Mouse (Mus musculus): ENCODE data around the gene Slc22a1.

Gene Slc22a1

GRCm38 (mm10) chr17:12630976-12631730, 44.5 kb downstream of the Slc22a1 start:
- DNase-seq, result no peak

GRCm38 (mm10) chr17:12627983-12628382, 47.6 kb downstream of the Slc22a1 start:
- DNase-seq, result no peak

- peak; percentile 77 for DNase-seq
Observed at GRCm38 (mm10) chr17:12619641-12620040, 56.0 kb downstream of the Slc22a1 start.

DNA sequence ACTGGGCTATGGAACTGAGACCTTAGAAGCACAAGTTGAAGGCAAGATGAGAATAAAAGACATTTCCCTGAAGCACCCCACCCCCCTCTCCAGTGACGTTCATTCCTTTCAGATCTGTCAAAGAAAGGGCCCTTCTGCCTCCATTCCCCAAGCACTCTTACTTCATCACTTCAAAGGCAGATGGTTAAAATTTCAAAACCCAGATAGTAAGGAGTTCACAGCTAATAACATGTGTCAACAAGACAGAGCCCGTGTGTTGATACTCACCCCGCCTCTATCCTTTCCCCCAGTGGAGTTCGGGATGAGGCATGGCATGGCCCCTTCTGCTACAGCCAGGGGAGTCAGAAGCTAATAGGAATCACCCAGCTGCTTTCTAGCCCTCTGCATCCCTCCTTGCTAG, 60.2 kb downstream of the Slc22a1 start:
- no peak for DNase-seq

DNA sequence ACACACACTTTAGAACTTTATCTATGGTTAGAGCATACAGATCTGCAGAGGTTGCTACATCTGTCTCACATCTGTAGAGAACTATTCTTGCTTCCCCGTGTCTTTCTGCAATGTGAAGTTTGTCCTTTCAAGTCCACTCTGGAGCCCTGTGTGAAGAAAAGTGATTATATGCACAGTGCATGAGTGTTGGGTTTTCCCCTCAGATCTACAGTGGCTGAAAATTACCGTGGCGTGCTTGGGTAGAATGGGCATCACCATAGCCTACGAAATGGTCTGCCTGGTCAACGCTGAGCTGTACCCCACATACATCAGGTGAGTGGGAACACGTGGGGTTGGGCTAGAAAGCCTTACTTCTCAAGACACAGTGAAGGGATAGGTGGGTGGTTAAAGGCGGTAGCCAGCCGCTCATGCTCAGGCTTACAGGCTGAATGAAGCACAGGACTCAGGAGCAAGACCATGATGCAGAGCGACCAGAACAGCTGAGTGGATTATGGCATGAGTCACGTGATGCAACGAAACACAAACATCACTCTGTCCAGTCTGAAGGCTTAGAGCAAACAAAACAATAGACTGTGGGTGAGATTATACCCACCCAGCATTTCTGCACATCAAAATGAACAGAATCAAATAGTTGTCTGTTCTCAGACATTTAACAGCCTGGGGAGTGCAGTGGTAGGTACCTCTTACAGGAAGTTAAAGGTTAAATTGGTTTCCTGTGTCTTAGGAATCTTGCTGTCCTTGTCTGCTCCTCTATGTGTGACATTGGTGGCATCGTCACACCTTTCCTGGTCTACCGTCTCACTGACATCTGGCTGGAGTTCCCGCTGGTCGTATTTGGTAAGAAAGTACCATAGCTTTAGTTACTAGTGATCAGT, 60.9 kb downstream of the Slc22a1 start:
- peak; percentile 69 for DNase-seq

- DNase-seq, result peak; percentile 94
Observed at GRCm38 (mm10) chr17:12607202-12607601, 68.4 kb downstream of the Slc22a1 start.

- peak; percentile 72 for DNase-seq
Observed at GRCm38 (mm10) chr17:12606634-12607033, 69.0 kb downstream of the Slc22a1 start.

All from heart, adult 11 months (tissue).